Mouse (Mus musculus): Measurements from ENCODE around the gene Nfatc3. TPM values are rescaled to one million over a fixed set of nuclear protein-coding genes. Genes with fewer than 3 reads are reported as not detected.
"Not testable (repeated sequence)": the region's sequence is repeated elsewhere in the genome, so short reads cannot be mapped to it uniquely, and the experiment has no call there.

The Nfatc3 gene
- 8.9 and 10.3 TPM in 2 replicates for polyA plus RNA-seq (2014; fragmentation: Nextera tagmentation; extraction: Ambion mirVana)

GRCm38 (mm10) chr8:106058731-106059612 lies at the start of gene Nfatc3:
Nfatc3 (plus strand) TSS chr8:106058840.
- Histone ChIP-seq H3K4me2 (replicated peaks; ENCODE audit: low read depth, low read length) (peak within 1 kb of the TSS; percentile 60), H3K36me3 (ENCODE audit: control insufficient read depth, insufficient read depth, low read length) (peaks cover 4% of the 10 kb centered on the region; the same call in 1 of the 2 replicates), H3K4me3 (ENCODE audit: low read length) (peak within 1 kb of the TSS; percentile 93), H3K4me1 (ENCODE audit: control insufficient read depth, insufficient read depth, low read length) (peaks cover 15% of the 10 kb centered on the region), H3K9me3 (ENCODE audit: control insufficient read depth, low read length) (no peaks in the 10 kb centered on the region), H3K27me3 (ENCODE audit: control insufficient read depth, insufficient read depth, low read length) (no peaks in the 10 kb centered on the region), H3K9ac (ENCODE audit: low read depth, low read length) (peak within 1 kb of the TSS; percentile 92), H3K27ac (ENCODE audit: low read depth, low read length) (peak within 1 kb of the TSS; percentile 86)
- under 1% methylated on average over 52 of the region's 52 CpGs for WGBS
- ATAC-seq (ENCODE audit: low FRiP score, low TSS enrichment) = peak; percentile 98

- peak; percentile 95 for ATAC-seq (ENCODE audit: low FRiP score, low TSS enrichment)
- peaks cover 4% of the 10 kb centered on the region; the same call in 1 of the 2 replicates for H3K36me3 ChIP-seq (ENCODE audit: control insufficient read depth, insufficient read depth, low read length)
- H3K4me2 ChIP-seq (replicated peaks; ENCODE audit: low read depth, low read length) = peak overlapping the region; percentile 77
- peak overlapping the region; percentile 43; the same call in 1 of the 2 replicates for H3K27ac ChIP-seq (ENCODE audit: low read depth, low read length)
- no peaks in the 10 kb centered on the region for H3K9me3 ChIP-seq (ENCODE audit: control insufficient read depth, low read length)
- H3K4me1 ChIP-seq (ENCODE audit: control insufficient read depth, insufficient read depth, low read length) = peaks cover 8% of the 10 kb centered on the region
- H3K27me3 ChIP-seq (ENCODE audit: control insufficient read depth, insufficient read depth, low read length) = no peaks in the 10 kb centered on the region
- WGBS = 1% methylated on average over 74 of the region's 74 CpGs
- peak overlapping the region; percentile 86 for H3K9ac ChIP-seq (ENCODE audit: low read depth, low read length)
- peak overlapping the region; percentile 92 for H3K4me3 ChIP-seq (ENCODE audit: low read length)
These were observed 47.6 kb upstream of the Nfatc3 start for GRCm38 (mm10) chr8:106010748-106011642.

- Histone ChIP-seq H3K27ac (ENCODE audit: low read depth, low read length) (peak within 1 kb of the TSS; percentile 43; the same call in 1 of the 2 replicates), H3K4me2 (replicated peaks; ENCODE audit: low read depth, low read length) (peak within 1 kb of the TSS; percentile 77), H3K36me3 (ENCODE audit: control insufficient read depth, insufficient read depth, low read length) (peaks cover 6% of the 10 kb centered on the region; the same call in 1 of the 2 replicates), H3K4me3 (ENCODE audit: low read length) (peak within 1 kb of the TSS; percentile 92), H3K9me3 (ENCODE audit: control insufficient read depth, low read length) (no peaks in the 10 kb centered on the region), H3K4me1 (ENCODE audit: control insufficient read depth, insufficient read depth, low read length) (peaks cover 8% of the 10 kb centered on the region), H3K9ac (ENCODE audit: low read depth, low read length) (peak within 1 kb of the TSS; percentile 86), H3K27me3 (ENCODE audit: control insufficient read depth, insufficient read depth, low read length) (no peaks in the 10 kb centered on the region)
- 1% methylated on average over 6 of the region's 6 CpGs for WGBS
- ATAC-seq (ENCODE audit: low FRiP score, low TSS enrichment) = no peak
These were observed 47.0 kb upstream of the Nfatc3 start, which contains the start of gene Ddx28 for GRCm38 (mm10) chr8:106011643-106011986. Ddx28 (minus strand) TSS chr8:106011882.

GRCm38 (mm10) chr8:106012203-106012602 lies 46.4 kb upstream of the Nfatc3 start:
- WGBS = 80% methylated on average over 8 of the region's 8 CpGs
- H3K4me1 ChIP-seq (ENCODE audit: control insufficient read depth, insufficient read depth, low read length) = not testable (repeated sequence)

GRCm38 (mm10) chr8:106016284-106016683 lies 42.4 kb upstream of the Nfatc3 start:
- no peak overlapping the region for H3K27ac ChIP-seq (ENCODE audit: low read depth, low read length)
- H3K4me1 ChIP-seq (ENCODE audit: control insufficient read depth, insufficient read depth, low read length) = no peaks in the 10 kb centered on the region
- no peak overlapping the region for H3K4me2 ChIP-seq (replicated peaks; ENCODE audit: low read depth, low read length)
- no peaks in the 10 kb centered on the region for H3K9me3 ChIP-seq (ENCODE audit: control insufficient read depth, low read length)
- no peak for ATAC-seq (ENCODE audit: low FRiP score, low TSS enrichment)
- no peaks in the 10 kb centered on the region for H3K27me3 ChIP-seq (ENCODE audit: control insufficient read depth, insufficient read depth, low read length)
- 92% methylated on average over 6 of the region's 6 CpGs for WGBS
- H3K4me3 ChIP-seq (ENCODE audit: low read length) = no peak overlapping the region
- peaks cover 6% of the 10 kb centered on the region; the same call in 1 of the 2 replicates for H3K36me3 ChIP-seq (ENCODE audit: control insufficient read depth, insufficient read depth, low read length)
- H3K9ac ChIP-seq (ENCODE audit: low read depth, low read length) = no peak overlapping the region

More at GRCm38 (mm10) chr8:106012203-106012602, 46.4 kb upstream of the Nfatc3 start:
- H3K9me3 ChIP-seq (ENCODE audit: control insufficient read depth, low read length); H3K36me3 ChIP-seq (ENCODE audit: control insufficient read depth, insufficient read depth, low read length); ATAC-seq (ENCODE audit: low FRiP score, low TSS enrichment); H3K27me3 ChIP-seq (ENCODE audit: control insufficient read depth, insufficient read depth, low read length); H3K27ac ChIP-seq (ENCODE audit: low read depth, low read length): not testable (repeated sequence)
- peak overlapping the region; percentile 86; the same call in 1 of the 2 replicates for H3K9ac ChIP-seq (ENCODE audit: low read depth, low read length)
- H3K4me2 ChIP-seq (replicated peaks; ENCODE audit: low read depth, low read length) = peak overlapping the region; percentile 77
- H3K4me3 ChIP-seq (ENCODE audit: low read length) = peak overlapping the region; percentile 92; the same call in 1 of the 2 replicates

- 91% methylated on average over 7 of the region's 7 CpGs for WGBS
- peaks cover 6% of the 10 kb centered on the region; the same call in 1 of the 2 replicates for H3K36me3 ChIP-seq (ENCODE audit: control insufficient read depth, insufficient read depth, low read length)
- no peaks in the 10 kb centered on the region for H3K27me3 ChIP-seq (ENCODE audit: control insufficient read depth, insufficient read depth, low read length)
- ATAC-seq (ENCODE audit: low FRiP score, low TSS enrichment) = no peak
- no peak overlapping the region for H3K27ac ChIP-seq (ENCODE audit: low read depth, low read length)
- H3K4me3 ChIP-seq (ENCODE audit: low read length) = no peak overlapping the region
- H3K4me2 ChIP-seq (replicated peaks; ENCODE audit: low read depth, low read length) = no peak overlapping the region
- H3K9me3 ChIP-seq (ENCODE audit: control insufficient read depth, low read length) = no peaks in the 10 kb centered on the region
- no peak overlapping the region for H3K9ac ChIP-seq (ENCODE audit: low read depth, low read length)
- no peaks in the 10 kb centered on the region for H3K4me1 ChIP-seq (ENCODE audit: control insufficient read depth, insufficient read depth, low read length)
These were observed 41.5 kb upstream of the Nfatc3 start for GRCm38 (mm10) chr8:106017130-106017529.

- Histone ChIP-seq H3K9ac (ENCODE audit: low read depth, low read length) (no peak overlapping the region), H3K27me3 (ENCODE audit: control insufficient read depth, insufficient read depth, low read length) (no peaks in the 10 kb centered on the region), H3K9me3 (ENCODE audit: control insufficient read depth, low read length) (no peaks in the 10 kb centered on the region), H3K4me2 (replicated peaks; ENCODE audit: low read depth, low read length) (no peak overlapping the region), H3K4me1 (ENCODE audit: control insufficient read depth, insufficient read depth, low read length) (no peaks in the 10 kb centered on the region), H3K4me3 (ENCODE audit: low read length) (no peak overlapping the region), H3K36me3 (ENCODE audit: control insufficient read depth, insufficient read depth, low read length) (peaks cover 6% of the 10 kb centered on the region; the same call in 1 of the 2 replicates), H3K27ac (ENCODE audit: low read depth, low read length) (no peak overlapping the region)
- WGBS = 93% methylated on average over 3 of the region's 3 CpGs
- ATAC-seq (ENCODE audit: low FRiP score, low TSS enrichment) = no peak
These were observed 40.6 kb upstream of the Nfatc3 start for GRCm38 (mm10) chr8:106018039-106018438.

- Histone ChIP-seq H3K4me3 (ENCODE audit: low read length) (no peak overlapping the region), H3K4me2 (replicated peaks; ENCODE audit: low read depth, low read length) (no peak overlapping the region), H3K27me3 (ENCODE audit: control insufficient read depth, insufficient read depth, low read length) (no peaks in the 10 kb centered on the region), H3K36me3 (ENCODE audit: control insufficient read depth, insufficient read depth, low read length) (peaks cover 3% of the 10 kb centered on the region; the same call in 1 of the 2 replicates), H3K9me3 (ENCODE audit: control insufficient read depth, low read length) (no peaks in the 10 kb centered on the region), H3K27ac (ENCODE audit: low read depth, low read length) (no peak overlapping the region), H3K9ac (ENCODE audit: low read depth, low read length) (no peak overlapping the region), H3K4me1 (ENCODE audit: control insufficient read depth, insufficient read depth, low read length) (no peaks in the 10 kb centered on the region)
- ATAC-seq (ENCODE audit: low FRiP score, low TSS enrichment) = no peak; the same call in 1 of the 2 replicates
These were observed 36.2 kb upstream of the Nfatc3 start for GRCm38 (mm10) chr8:106022483-106022882.

Data from kidney, embryonic 14.5 days (tissue).